Mouse (Mus musculus): Measurements from ENCODE around the gene Sgpp1. TPM values are rescaled to one million over a fixed set of nuclear protein-coding genes. Genes with fewer than 3 reads are reported as not detected.
A peak's percentile ranks its signal among the peaks of the same experiment; 100 is the strongest.

Sgpp1 gene
- polyA plus RNA-seq, 1 experiment, result 144 TPM

GRCm38 (mm10) chr12:75672630-75673029, 62.9 kb downstream of the Sgpp1 start:
- peaks cover 26% of the 10 kb centered on the region for H3K4me1 ChIP-seq (ENCODE audit: control insufficient read depth, insufficient read depth, low read length)
- no peak overlapping the region for H3K27ac ChIP-seq (ENCODE audit: insufficient read depth, low read depth, low read length)
- no peak for TF ChIP-seq POLR2A (IDR thresholded peaks at IDR 0.05; ENCODE audit: borderline replicate concordance, low read depth, low read length)
- no peak for TF ChIP-seq CTCF (IDR thresholded peaks at IDR 0.05; ENCODE audit: low read depth, low read length)
- no peak overlapping the region for H3K4me3 ChIP-seq (ENCODE audit: insufficient read depth, low read length)

GRCm38 (mm10) chr12:75671759-75672315, 63.7 kb downstream of the Sgpp1 start:
- Histone ChIP-seq H3K4me3 (ENCODE audit: insufficient read depth, low read length) (no peak overlapping the region), H3K27ac (ENCODE audit: insufficient read depth, low read depth, low read length) (no peak overlapping the region), H3K4me1 (ENCODE audit: control insufficient read depth, insufficient read depth, low read length) (peaks cover 32% of the 10 kb centered on the region)
- TF ChIP-seq CTCF (IDR thresholded peaks at IDR 0.05; ENCODE audit: low read depth, low read length), result 0 out of 2 replicates have a peak, but pooled peaks have one; percentile 10
- TF ChIP-seq POLR2A (IDR thresholded peaks at IDR 0.05; ENCODE audit: borderline replicate concordance, low read depth, low read length), result no peak

GRCm38 (mm10) chr12:75670611-75671010, 64.9 kb downstream of the Sgpp1 start:
- Histone ChIP-seq H3K4me3 (ENCODE audit: insufficient read depth, low read length) (peak overlapping the region; percentile 74), H3K27ac (ENCODE audit: insufficient read depth, low read depth, low read length) (peak overlapping the region; percentile 93), H3K4me1 (ENCODE audit: control insufficient read depth, insufficient read depth, low read length) (peaks cover 37% of the 10 kb centered on the region)
- TF ChIP-seq POLR2A (IDR thresholded peaks at IDR 0.05; ENCODE audit: borderline replicate concordance, low read depth, low read length), result no peak
- no peak for TF ChIP-seq CTCF (IDR thresholded peaks at IDR 0.05; ENCODE audit: low read depth, low read length)

- Histone ChIP-seq H3K4me3 (ENCODE audit: insufficient read depth, low read length) (peak within 1 kb of the TSS; percentile 74), H3K27ac (ENCODE audit: insufficient read depth, low read depth, low read length) (peak within 1 kb of the TSS; percentile 93), H3K4me1 (ENCODE audit: control insufficient read depth, insufficient read depth, low read length) (peaks cover 37% of the 10 kb centered on the region)
- TF ChIP-seq POLR2A (IDR thresholded peaks at IDR 0.05; ENCODE audit: borderline replicate concordance, low read depth, low read length) (no peak), CTCF (IDR thresholded peaks at IDR 0.05; ENCODE audit: low read depth, low read length) (no peak)
Measured at GRCm38 (mm10) chr12:75669258-75670106, 66.0 kb downstream of the Sgpp1 start, which contains the start of gene Wdr89. Gene Wdr89 (minus strand): TSS chr12:75669537.

GRCm38 (mm10) chr12:75668916-75669257, 66.6 kb downstream of the Sgpp1 start:
- TF ChIP-seq POLR2A (IDR thresholded peaks at IDR 0.05; ENCODE audit: borderline replicate concordance, low read depth, low read length) (no peak), CTCF (IDR thresholded peaks at IDR 0.05; ENCODE audit: low read depth, low read length) (no peak)
- Histone ChIP-seq H3K27ac (ENCODE audit: insufficient read depth, low read depth, low read length) (peak overlapping the region; percentile 57), H3K4me1 (ENCODE audit: control insufficient read depth, insufficient read depth, low read length) (peaks cover 37% of the 10 kb centered on the region), H3K4me3 (ENCODE audit: insufficient read depth, low read length) (peak overlapping the region; percentile 65)

DNA sequence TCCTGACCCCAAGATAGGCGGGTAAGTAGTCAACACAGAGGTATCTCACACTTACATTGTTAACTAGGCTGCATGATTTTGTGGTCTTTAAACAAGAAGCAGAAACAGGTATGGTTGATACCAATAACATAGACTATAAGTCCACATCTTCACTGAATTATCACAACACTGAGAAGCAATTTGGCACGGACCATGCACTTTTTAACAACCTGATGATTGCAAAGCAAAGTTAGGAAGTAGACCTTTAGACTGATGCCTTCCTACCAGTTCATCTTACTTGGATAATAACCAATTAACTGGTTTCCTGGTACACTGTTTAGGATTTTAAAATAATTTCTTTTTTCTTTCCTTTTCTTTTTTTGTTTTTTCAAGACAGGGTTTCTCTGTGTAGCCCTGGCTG, 67.3 kb downstream of the Sgpp1 start:
- peaks cover 37% of the 10 kb centered on the region for H3K4me1 ChIP-seq (ENCODE audit: control insufficient read depth, insufficient read depth, low read length)
- TF ChIP-seq CTCF (IDR thresholded peaks at IDR 0.05; ENCODE audit: low read depth, low read length) (no peak), POLR2A (IDR thresholded peaks at IDR 0.05; ENCODE audit: borderline replicate concordance, low read depth, low read length) (no peak)
- H3K27ac ChIP-seq (ENCODE audit: insufficient read depth, low read depth, low read length), result no peak overlapping the region
- H3K4me3 ChIP-seq (ENCODE audit: insufficient read depth, low read length), result peak overlapping the region; percentile 65

- Histone ChIP-seq H3K27ac (ENCODE audit: insufficient read depth, low read depth, low read length) (no peak overlapping the region), H3K4me3 (ENCODE audit: insufficient read depth, low read length) (no peak overlapping the region), H3K4me1 (ENCODE audit: control insufficient read depth, insufficient read depth, low read length) (peaks cover 30% of the 10 kb centered on the region)
- TF ChIP-seq POLR2A (IDR thresholded peaks at IDR 0.05; ENCODE audit: borderline replicate concordance, low read depth, low read length) (no peak), CTCF (IDR thresholded peaks at IDR 0.05; ENCODE audit: low read depth, low read length) (no peak)
Measured at GRCm38 (mm10) chr12:75666939-75667338, 68.6 kb downstream of the Sgpp1 start.

- Histone ChIP-seq H3K4me3 (ENCODE audit: insufficient read depth, low read length) (no peak overlapping the region), H3K27ac (ENCODE audit: insufficient read depth, low read depth, low read length) (no peak overlapping the region), H3K4me1 (ENCODE audit: control insufficient read depth, insufficient read depth, low read length) (peaks cover 28% of the 10 kb centered on the region)
- no peak for TF ChIP-seq CTCF (IDR thresholded peaks at IDR 0.05; ENCODE audit: low read depth, low read length)
- no peak for TF ChIP-seq POLR2A (IDR thresholded peaks at IDR 0.05; ENCODE audit: borderline replicate concordance, low read depth, low read length)
Measured at GRCm38 (mm10) chr12:75664516-75664810, 71.1 kb downstream of the Sgpp1 start.

Other genes starting within 250 kb of the Sgpp1 start
- 24.5 and 27.6 TPM in 2 replicates for gene Ppp2r5e, start 139.5 kb downstream of the Sgpp1 start, polyA plus RNA-seq (2012; ENCODE audit: insufficient read depth, insufficient read length, missing spikeins)
- gene Wdr89, start 66.2 kb downstream of the Sgpp1 start, polyA plus RNA-seq (2012; ENCODE audit: insufficient read depth, insufficient read length, missing spikeins), result 13.7 and 15.0 TPM in 2 replicates
- 6.6 and 9.8 TPM in 2 replicates for gene Syne2, start 82.4 kb upstream of the Sgpp1 start, polyA plus RNA-seq (2012; ENCODE audit: insufficient read depth, insufficient read length, missing spikeins)

All from bone marrow macrophage, adult 2 months (primary cell).